Mouse (Mus musculus): ENCODE data around the gene Gm9972. TPM values are rescaled to one million over a fixed set of nuclear protein-coding genes. Genes with fewer than 3 reads are reported as not detected.

The Gm9972 gene
- not detected in 2 replicates for polyA plus RNA-seq (2012)

GRCm38 (mm10) chr11:43035446-43035845, at the start of gene Gm9972:
TSS of gene Gm9972 (plus strand) at chr11:43035746.

Other genes with a start within 250 kb of the Gm9972 start
- gene Atp10b, start 114.1 kb downstream of the Gm9972 start, polyA plus RNA-seq (2012): not detected in 2 replicates